Mouse (Mus musculus): ENCODE measurements around the gene Mcf2. TPM values are rescaled to one million over a fixed set of nuclear protein-coding genes. Genes with fewer than 3 reads are reported as not detected.

Mcf2 gene
- total and polyA plus RNA-seq, 2 experiments from 2014 or later, result 3.5 to 3.9 TPM

DNA sequence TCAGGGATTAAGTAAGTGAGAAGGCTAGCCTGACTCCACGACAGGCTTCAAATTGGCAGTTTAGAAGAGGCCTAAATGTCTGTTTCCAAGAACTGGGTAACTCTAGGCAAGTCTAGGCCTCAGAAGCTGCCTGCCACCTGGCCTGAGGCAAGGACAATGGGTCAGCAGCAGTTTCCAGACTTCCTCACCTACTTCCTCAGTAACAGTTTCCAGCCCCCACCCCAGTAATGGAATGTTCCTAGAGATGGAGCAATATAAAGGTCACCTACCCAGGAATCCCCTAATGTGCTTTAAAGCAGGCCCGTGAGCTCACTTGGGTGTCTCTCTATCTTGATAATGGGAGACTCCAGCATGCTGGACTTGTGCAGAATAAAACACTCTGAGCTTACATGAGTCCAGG lies 10.1 kb downstream of the Mcf2 start:
- Histone ChIP-seq H3K9me3 (ENCODE audit: low read length) (no peaks in the 10 kb centered on the region), H3K27ac (ENCODE audit: low read depth, low read length) (no peak overlapping the region), H3K4me3 (ENCODE audit: low read depth, low read length) (no peak overlapping the region), H3K4me2 (ENCODE audit: low read depth, low read length, poor library complexity, severe bottlenecking) (no peak overlapping the region), H3K9ac (replicated peaks; ENCODE audit: low read length, poor library complexity, severe bottlenecking) (no peak overlapping the region), H3K27me3 (ENCODE audit: insufficient read depth, low read length) (no peaks in the 10 kb centered on the region), H3K4me1 (ENCODE audit: insufficient read depth, low read length) (no peaks in the 10 kb centered on the region), H3K36me3 (ENCODE audit: insufficient read depth, low read length) (no peaks in the 10 kb centered on the region)
- DNase-seq (ENCODE audit: low spot score) (no peak), ATAC-seq (ENCODE audit: low FRiP score) (no peak)
- 78% methylated on average over 2 of the region's 2 CpGs for WGBS
- no peak for TF ChIP-seq CTCF (IDR thresholded peaks at IDR 0.05)

DNA sequence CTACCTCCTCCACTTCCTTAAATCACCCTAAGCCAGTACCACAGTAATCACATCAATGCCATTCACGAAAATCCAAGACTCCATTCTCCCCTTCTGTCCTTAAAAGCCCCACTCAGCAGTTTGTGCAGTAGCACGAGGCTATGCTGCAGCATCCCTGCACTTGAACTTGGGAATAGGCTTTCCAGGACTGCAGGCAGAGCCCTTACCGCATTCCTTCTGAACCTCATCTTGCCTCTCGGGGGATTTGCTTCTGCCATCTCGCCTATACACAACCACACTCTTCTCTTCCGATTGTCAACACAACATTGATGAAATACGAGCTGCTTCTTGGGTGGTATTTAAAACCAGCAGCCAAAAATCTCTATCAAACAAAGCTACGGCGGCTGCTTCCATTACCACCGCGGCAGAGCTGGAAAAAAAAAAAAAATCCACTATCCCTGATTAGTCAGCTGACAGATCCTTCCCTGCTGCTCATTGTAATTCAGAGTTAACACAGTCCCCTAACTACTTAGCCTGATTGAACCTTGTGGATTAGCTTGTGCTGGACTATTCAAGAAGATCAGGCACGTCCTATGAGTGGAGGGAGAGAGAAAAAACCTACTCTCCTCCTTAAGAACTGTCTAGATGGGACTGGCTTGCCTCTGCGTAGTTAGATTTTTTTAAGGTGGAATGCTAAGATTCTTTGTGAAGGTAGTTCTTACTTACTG lies 31.5 kb downstream of the Mcf2 start:
- Histone ChIP-seq H3K27ac (ENCODE audit: low read depth, low read length) (peak overlapping the region; percentile 74), H3K9ac (replicated peaks; ENCODE audit: low read length, poor library complexity, severe bottlenecking) (peak overlapping the region; percentile 48), H3K9me3 (ENCODE audit: low read length) (no peaks in the 10 kb centered on the region), H3K4me1 (ENCODE audit: insufficient read depth, low read length) (no peaks in the 10 kb centered on the region), H3K4me3 (ENCODE audit: low read depth, low read length) (peak overlapping the region; percentile 39), H3K4me2 (ENCODE audit: low read depth, low read length, poor library complexity, severe bottlenecking) (peak overlapping the region; percentile 36), H3K27me3 (ENCODE audit: insufficient read depth, low read length) (no peaks in the 10 kb centered on the region), H3K36me3 (ENCODE audit: insufficient read depth, low read length) (no peaks in the 10 kb centered on the region)
- 15% methylated on average over 13 of the region's 13 CpGs for WGBS
- TF ChIP-seq CTCF (IDR thresholded peaks at IDR 0.05), result no peak
- peak; percentile 75 for ATAC-seq (ENCODE audit: low FRiP score)
- peak; percentile 39 for DNase-seq (ENCODE audit: low spot score)

DNA sequence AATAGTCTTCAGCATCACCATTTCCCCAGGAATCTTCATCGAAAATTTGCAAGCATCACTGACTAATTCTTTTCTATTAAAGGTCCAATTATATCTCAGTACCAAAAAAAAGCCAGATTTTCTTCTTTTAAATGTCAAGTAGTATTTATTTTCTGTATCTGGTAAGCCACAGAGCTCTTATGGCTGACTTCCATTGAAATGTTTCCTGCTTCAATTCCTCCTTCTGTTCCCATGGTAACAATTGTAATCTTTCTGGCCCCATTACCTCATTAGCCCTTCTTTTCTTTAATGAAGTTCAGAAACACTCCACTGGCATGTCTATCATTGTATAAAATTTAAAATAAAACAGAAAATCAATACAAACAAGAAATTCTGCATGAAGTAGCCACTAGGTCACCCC lies 103.5 kb downstream of the Mcf2 start:
- no peaks in the 10 kb centered on the region for H3K4me1 ChIP-seq (ENCODE audit: insufficient read depth, low read length)
- TF ChIP-seq CTCF (IDR thresholded peaks at IDR 0.05), result no peak
- H3K4me3 ChIP-seq (ENCODE audit: low read depth, low read length), result no peak overlapping the region
- H3K9me3 ChIP-seq (ENCODE audit: low read length), result no peaks in the 10 kb centered on the region
- H3K27ac ChIP-seq (ENCODE audit: low read depth, low read length), result no peak overlapping the region
- DNase-seq (ENCODE audit: low spot score) (peak; percentile 10), ATAC-seq (ENCODE audit: low FRiP score) (no peak)
- no peaks in the 10 kb centered on the region for H3K36me3 ChIP-seq (ENCODE audit: insufficient read depth, low read length)
- H3K27me3 ChIP-seq (ENCODE audit: insufficient read depth, low read length), result no peaks in the 10 kb centered on the region
- 52% methylated on average over 1 of the region's 1 CpGs for WGBS
- no peak overlapping the region for H3K4me2 ChIP-seq (ENCODE audit: low read depth, low read length, poor library complexity, severe bottlenecking)
- no peak overlapping the region for H3K9ac ChIP-seq (replicated peaks; ENCODE audit: low read length, poor library complexity, severe bottlenecking)

DNA sequence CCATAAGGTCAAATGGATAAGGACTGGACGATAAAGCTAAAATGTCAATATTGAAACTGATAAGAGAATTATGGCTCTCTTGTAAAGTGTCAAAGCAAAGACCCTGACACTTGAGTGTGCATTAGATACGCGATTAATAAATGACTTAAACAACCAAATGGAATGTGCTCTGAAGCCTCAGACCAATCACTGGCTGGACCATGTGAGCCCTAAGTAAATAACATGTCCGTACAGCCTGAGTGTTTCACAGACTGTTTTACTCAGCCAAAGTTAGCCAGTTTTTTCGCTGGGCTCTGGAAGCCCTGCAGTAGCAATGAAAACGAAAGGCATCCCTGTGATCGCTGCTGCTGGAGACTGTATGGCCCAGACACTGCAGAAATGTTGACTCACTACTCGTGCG lies 123.7 kb downstream of the Mcf2 start:
- Histone ChIP-seq H3K9me3 (ENCODE audit: low read length) (no peaks in the 10 kb centered on the region), H3K27ac (ENCODE audit: low read depth, low read length) (no peak overlapping the region), H3K9ac (replicated peaks; ENCODE audit: low read length, poor library complexity, severe bottlenecking) (no peak overlapping the region), H3K4me2 (ENCODE audit: low read depth, low read length, poor library complexity, severe bottlenecking) (no peak overlapping the region), H3K36me3 (ENCODE audit: insufficient read depth, low read length) (no peaks in the 10 kb centered on the region), H3K4me1 (ENCODE audit: insufficient read depth, low read length) (no peaks in the 10 kb centered on the region), H3K27me3 (ENCODE audit: insufficient read depth, low read length) (no peaks in the 10 kb centered on the region), H3K4me3 (ENCODE audit: low read depth, low read length) (no peak overlapping the region)
- DNase-seq (ENCODE audit: low spot score) (no peak), ATAC-seq (ENCODE audit: low FRiP score) (no peak)
- 88% methylated on average over 9 of the region's 9 CpGs for WGBS
- TF ChIP-seq CTCF (IDR thresholded peaks at IDR 0.05), result no peak

DNA sequence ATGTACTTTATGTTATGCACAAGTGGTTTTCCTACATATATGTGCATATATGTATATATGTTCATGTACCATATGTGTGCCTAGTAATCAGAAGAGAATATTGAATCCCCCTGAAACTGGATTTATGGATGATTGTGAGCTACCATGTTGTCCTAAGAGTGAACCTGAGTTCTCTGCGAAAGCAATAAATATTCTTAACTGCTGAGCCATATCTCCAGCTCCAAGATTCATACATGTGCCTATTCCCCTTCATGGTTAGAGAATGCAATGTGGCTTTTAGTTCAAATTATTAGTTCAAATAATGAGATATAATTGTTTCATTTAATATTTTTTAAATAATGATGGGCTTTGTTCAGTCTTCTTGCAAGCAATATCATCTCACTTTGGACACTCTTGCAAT lies 124.1 kb downstream of the Mcf2 start:
- H3K4me3 ChIP-seq (ENCODE audit: low read depth, low read length), result no peak overlapping the region
- no peaks in the 10 kb centered on the region for H3K27me3 ChIP-seq (ENCODE audit: insufficient read depth, low read length)
- TF ChIP-seq CTCF (IDR thresholded peaks at IDR 0.05), result no peak
- no peaks in the 10 kb centered on the region for H3K9me3 ChIP-seq (ENCODE audit: low read length)
- H3K9ac ChIP-seq (replicated peaks; ENCODE audit: low read length, poor library complexity, severe bottlenecking), result no peak overlapping the region
- no peak for ATAC-seq (ENCODE audit: low FRiP score)
- 98% methylated on average over 1 of the region's 1 CpGs for WGBS
- no peak for DNase-seq (ENCODE audit: low spot score)
- H3K4me2 ChIP-seq (ENCODE audit: low read depth, low read length, poor library complexity, severe bottlenecking), result no peak overlapping the region
- no peaks in the 10 kb centered on the region for H3K4me1 ChIP-seq (ENCODE audit: insufficient read depth, low read length)
- no peaks in the 10 kb centered on the region for H3K36me3 ChIP-seq (ENCODE audit: insufficient read depth, low read length)
- H3K27ac ChIP-seq (ENCODE audit: low read depth, low read length), result no peak overlapping the region

DNA sequence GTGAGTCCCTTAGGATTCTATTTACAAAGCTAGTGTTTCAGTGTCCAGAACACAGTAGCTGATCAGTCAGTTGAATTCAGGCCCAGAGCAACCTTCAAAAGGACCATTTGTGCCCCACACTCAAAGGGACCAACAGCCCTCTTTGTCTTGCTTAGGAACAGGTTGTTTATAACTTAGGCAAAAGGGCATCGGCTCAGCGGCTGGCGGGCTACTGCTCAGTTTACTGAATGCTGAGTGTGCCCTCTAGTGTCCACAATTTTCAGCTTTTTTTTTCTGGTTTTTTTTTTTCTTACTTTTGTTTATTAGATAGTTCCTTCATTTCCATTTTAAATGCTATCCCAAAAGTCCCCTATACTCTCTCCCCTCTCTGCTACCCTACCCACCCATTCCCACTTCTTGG lies 152.2 kb downstream of the Mcf2 start:
- Histone ChIP-seq H3K4me2 (ENCODE audit: low read depth, low read length, poor library complexity, severe bottlenecking) (no peak overlapping the region), H3K4me1 (ENCODE audit: insufficient read depth, low read length) (no peaks in the 10 kb centered on the region), H3K27ac (ENCODE audit: low read depth, low read length) (no peak overlapping the region), H3K36me3 (ENCODE audit: insufficient read depth, low read length) (no peaks in the 10 kb centered on the region), H3K27me3 (ENCODE audit: insufficient read depth, low read length) (no peaks in the 10 kb centered on the region), H3K9me3 (ENCODE audit: low read length) (no peaks in the 10 kb centered on the region), H3K4me3 (ENCODE audit: low read depth, low read length) (no peak overlapping the region), H3K9ac (replicated peaks; ENCODE audit: low read length, poor library complexity, severe bottlenecking) (no peak overlapping the region)
- WGBS, result 24% methylated on average over 3 of the region's 3 CpGs
- DNase-seq (ENCODE audit: low spot score) (peak; percentile 52), ATAC-seq (ENCODE audit: low FRiP score) (no peak)
- peak; percentile 69 for TF ChIP-seq CTCF (IDR thresholded peaks at IDR 0.05)
